Mouse (Mus musculus) lung, adult 2 months (tissue): ENCODE measurements around the gene Lim2.

ENCODE experiments used
- CTCF ChIP-seq: fragments of 200-500 bp; IDR thresholded peaks from 2 replicates; pipeline ENCODE4 v1.5.1; 2011; ENCODE audit warnings: mild to moderate bottlenecking, low read length, control low read depth; ENCODE audit not compliant: insufficient read depth
- POLR2A ChIP-seq: fragments of 200-500 bp; IDR thresholded peaks from 2 replicates; pipeline ENCODE4 v1.6.1; 2011; ENCODE audit warnings: low read depth, mild to moderate bottlenecking, control low read depth, low read length, borderline replicate concordance; ENCODE audit errors: extremely low read depth

DNA sequence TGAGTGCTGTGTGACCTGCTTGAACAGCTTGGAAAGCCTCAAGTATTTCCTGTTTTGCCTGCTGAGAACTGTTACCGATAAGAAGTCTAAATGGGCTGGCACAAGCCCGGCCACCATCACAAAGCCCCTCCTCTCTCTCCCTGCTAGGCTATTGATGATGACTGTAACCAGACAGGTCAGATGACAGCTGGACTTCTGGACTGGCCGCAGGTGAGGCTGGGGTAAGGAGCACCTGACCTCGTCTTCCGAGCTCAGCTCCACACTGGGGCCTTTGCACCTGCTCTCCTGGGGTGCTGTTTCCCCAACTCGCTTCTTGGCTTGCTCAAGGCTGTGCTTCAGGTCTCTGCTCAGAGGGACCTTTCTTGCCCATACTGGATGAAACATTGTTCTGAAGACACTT is 26.9 kb downstream of the Lim2 start:
- TF ChIP-seq POLR2A: no peak
- TF ChIP-seq CTCF: no peak
